Mouse (Mus musculus): ENCODE results near the gene C1qtnf4.

GRCm38 (mm10) chr2:90931829-90932228 is 46.2 kb downstream of the C1qtnf4 start:
- no peak for TF ChIP-seq POLR2A (IDR thresholded peaks at IDR 0.05; ENCODE audit: low read depth, low read length)
- no peak for TF ChIP-seq CTCF (IDR thresholded peaks at IDR 0.05; ENCODE audit: extremely low read depth, insufficient read depth, insufficient read length, insufficient replicate concordance)
